Mouse (Mus musculus) c-Kit-positive CD71-negative TER-119-negative erythroid progenitor cells, embryonic 14.5 days (primary cell): ENCODE measurements around the gene Bcdin3d.
A peak's percentile ranks its signal among the peaks of the same experiment; 100 is the strongest.

ENCODE experiments used
- DNase-seq: peaks from one replicate; pipeline ENCODE4 v3.0.0-alpha.2; 2013; ENCODE audit warnings: low read depth

Gene Bcdin3d

DNA sequence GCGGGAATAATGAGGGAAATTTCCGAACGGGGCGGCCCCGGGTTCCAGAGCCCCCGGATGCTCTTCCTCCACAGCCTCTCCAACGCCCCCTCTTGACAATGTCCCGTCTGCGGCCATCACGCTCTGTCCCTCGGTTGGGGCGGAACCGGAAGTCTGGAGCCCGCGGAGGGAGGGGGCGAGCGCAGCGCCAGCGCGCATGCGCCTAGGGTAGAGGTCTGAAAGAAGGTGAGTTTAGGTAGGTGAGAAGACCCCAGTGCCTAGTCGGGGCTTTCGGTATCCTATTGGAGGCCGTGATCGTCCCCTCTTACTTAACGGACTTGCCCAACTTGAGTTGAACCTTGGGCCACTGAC lies at the start of gene Bcdin3d:
Bcdin3d (minus strand) TSS at position 155 of the 351 bp plus-strand sequence.
- peak; percentile 74 for DNase-seq

DNA sequence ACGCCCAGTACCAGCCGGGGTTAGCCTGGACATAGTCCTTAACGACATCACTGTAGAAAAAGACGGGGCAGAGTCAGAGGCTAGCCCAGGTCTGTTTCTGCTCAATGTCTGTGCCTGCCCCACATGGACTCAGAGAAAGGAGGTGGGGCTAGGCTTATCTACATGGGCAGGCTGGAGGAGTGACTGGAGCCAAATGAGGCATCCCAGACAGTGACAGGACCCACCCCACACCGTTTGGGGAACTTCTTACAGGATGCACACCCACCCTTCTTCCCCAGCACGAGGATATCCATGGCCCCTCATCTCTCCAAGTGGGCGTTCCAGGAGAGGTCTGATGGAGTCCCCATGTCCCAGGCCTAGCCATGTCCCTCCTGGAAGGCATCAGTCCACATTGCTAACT lies 45.8 kb upstream of the Bcdin3d start:
- DNase-seq, result no peak

DNA sequence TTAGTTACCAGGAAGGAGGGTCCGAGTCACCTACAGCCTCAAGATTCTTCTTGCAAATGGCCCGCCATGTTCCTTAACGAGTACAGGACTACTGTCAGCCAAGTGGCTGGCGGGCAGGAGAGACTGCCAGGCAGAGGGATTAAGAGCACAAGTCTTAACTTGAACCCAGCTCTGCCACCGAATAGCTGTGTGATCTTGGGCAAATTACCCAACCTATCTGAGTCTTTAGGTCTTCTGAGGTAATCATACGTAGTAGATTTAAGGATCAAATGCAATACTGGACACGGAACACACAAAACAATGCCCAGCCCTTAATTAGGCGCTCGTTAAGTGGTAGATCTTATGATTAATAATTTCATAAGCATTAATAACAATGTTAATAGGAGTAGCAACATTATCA lies 45.1 kb upstream of the Bcdin3d start:
- no peak for DNase-seq

DNA sequence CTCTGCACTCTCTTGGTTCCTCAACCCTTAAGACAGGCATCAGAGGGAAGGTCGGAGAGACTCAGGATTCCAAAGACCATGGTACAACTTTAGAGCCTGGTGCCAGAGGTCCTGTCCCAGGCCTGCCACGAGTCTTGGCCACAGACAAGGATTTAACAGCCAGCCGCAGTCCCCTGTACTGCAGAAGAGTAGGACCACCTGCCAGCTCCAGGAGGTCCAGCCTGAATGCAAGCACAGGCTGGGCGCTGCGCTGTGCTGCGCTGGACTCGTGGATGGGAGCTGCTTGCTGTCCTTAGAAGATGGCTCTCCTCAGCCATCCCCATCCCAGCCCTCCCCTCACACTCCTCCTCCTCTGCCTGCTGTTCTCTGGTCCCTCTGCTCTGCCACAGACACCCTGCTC lies 43.2 kb upstream of the Bcdin3d start:
- no peak for DNase-seq

DNA sequence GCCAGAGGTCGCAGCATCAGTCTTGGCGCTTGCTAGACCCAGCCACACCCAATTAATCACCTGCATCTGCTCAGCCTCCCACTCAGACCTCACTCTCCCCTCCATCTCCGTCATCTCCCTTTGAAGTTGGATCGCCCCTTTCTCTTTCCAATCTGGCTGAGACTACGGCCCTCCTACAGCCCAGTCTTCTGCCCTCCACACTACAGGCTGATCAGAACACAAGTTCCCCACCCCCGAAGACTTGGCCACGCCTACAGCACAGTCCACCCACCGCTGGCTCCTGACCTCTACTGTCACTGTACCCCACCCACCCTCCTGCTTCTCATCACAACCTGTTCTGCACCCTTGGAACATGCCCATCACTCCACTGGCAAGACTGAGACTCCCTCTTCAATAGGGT lies 42.2 kb upstream of the Bcdin3d start:
- no peak for DNase-seq

DNA sequence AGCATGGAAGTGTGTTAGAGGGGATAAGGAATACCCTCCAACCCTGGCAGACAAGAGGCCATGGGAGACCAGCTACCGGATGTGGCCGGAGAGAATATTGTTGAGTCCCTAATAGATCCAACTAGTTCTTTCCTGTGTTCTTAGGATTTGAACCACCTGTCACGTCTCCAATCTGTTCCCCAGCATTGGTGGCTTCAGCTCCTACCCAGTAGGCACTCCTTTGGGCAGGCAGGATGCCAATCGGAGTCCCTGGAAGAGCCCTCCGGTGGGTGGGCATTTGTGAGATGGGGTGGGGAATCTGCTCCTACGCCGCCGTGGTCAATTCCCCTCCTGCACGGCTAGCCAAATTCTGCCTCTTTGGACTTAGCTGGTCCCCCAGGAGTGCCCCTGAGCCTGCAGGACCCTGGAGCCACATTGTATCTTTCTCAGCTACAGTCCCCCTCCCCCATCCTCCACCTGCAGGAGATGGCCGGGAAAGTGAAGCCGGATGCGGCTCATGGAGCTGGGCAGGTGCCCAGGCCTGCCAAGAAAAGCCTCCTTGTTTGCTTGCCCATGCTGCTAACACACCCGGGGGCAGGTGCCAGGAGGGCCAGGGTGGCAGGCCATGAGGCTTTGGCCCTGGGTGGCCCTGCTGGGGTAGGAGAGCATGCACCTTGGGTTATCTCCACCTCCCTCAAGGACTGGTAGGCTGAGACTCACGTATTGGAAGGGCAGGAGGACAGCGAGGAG lies 37.4 kb upstream of the Bcdin3d start:
- DNase-seq, result no peak

DNA sequence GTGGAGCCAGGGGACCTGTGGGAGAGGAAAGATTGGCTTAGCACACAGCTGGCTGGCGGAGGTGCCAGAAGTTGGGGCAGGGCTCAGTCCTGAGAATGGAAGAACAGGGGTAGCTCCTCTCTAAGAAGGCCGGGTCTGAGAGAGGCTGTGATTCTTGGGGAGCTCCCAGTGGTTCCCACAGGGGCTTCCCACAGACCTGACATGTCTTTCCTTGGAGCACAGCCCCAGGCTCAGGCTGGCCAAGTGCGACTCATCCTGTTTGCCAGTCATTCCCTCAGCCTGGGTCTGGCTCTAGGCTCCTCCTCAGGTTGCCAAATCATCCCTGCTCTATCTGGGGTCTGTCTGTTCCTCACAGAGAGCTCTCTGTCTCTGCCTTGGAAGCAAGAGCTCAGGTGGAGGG lies 36.1 kb upstream of the Bcdin3d start:
- DNase-seq, result no peak

DNA sequence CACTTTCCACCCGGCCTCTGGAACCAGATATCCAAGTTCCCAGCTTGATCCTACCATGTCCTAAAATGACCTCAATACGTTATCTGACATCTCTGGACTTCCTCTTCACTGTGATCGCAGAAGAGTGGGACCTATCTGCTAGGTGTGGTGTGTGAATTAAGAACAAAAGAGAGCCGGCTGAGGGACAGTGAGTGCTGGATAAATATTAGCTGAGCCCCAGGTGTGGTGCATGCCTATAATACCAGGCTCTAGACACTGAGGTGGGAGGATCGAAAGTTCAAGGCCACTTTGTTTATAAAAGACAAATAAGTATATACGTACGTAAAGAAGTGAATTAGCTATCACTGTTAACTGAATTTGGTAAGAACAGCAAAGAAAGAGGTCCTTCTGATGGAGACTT lies 35.3 kb upstream of the Bcdin3d start:
- DNase-seq, result no peak

DNA sequence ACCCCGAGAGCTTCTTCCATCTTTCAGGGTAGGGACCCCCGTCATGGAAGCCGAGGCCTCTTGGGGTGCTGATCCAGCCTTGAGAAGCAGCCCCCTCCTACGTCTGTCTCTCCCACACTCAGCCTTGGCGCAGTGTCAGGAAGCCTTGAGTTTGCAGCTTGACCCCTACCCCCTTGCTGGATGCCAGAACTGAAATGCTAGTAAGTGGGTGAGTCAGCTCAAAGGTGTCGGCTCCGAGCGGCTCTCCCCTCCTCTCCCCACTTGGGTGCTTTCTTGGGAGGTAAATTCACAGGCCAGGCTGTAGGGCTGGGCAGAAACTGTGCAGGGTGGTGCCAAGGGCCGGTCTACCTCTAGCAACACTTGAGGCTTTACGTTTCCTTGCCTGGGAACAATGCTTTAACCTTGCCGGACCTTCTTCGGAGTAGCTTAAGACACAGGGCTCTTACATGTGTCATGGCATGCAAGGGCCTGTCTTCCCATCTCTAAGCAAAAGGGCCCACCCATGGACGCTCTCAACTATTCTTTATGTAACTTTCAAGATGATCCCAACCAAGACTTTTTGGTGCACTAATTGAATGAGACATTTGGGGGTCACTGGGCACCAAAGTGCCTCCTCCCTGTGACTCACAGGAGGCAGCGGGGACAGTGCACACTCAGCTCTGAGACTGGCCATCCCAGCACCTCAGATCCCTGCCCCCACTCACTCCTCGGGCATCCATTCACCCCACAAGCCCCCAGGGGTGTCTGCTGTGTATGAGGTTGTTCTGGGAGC lies 31.0 kb upstream of the Bcdin3d start:
- DNase-seq, result no peak

DNA sequence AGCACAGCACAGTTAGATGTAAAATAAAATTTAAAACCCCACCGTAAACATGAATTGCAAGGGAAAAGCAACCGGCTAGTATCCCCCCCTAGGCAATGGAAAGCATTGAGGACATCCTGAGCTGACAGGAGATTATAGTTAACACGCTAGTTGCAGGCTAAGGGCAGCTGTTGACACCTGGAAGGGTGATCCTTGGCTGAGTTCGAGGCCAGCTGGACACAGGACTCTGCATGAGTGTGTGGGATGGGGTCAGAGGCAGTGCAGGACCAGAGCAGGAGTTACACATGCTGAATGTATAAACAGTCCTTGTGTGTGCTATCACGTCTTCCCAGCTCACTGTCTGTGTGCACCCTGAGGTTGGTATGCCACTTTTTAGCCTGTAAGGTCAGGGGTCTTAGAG lies 28.7 kb upstream of the Bcdin3d start:
- no peak for DNase-seq

DNA sequence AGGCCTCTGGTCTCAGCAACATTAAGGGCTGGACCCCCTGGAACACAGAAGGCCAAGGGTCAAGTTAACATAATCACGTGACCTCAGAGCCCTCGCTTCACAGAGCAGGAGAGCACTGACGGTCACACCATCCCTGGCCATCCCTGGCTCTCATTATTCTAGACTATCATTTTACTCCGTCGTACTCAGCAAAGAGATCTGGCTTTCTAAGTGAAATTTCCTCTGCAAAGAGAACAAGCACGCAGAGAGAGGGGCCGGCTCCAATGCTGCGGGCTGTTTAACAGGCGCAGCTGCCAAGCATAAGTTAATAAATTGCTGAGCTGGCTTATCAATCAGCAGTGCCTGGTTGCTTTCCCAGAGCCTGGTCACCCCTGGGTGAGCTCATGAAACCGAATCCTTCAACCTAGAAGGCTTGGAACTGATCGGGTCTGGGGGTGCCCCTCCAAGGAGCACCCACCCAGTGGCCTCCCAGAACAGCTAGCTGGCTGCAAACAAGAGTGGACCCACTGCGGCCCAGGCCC lies 27.8 kb upstream of the Bcdin3d start:
- no peak for DNase-seq

DNA sequence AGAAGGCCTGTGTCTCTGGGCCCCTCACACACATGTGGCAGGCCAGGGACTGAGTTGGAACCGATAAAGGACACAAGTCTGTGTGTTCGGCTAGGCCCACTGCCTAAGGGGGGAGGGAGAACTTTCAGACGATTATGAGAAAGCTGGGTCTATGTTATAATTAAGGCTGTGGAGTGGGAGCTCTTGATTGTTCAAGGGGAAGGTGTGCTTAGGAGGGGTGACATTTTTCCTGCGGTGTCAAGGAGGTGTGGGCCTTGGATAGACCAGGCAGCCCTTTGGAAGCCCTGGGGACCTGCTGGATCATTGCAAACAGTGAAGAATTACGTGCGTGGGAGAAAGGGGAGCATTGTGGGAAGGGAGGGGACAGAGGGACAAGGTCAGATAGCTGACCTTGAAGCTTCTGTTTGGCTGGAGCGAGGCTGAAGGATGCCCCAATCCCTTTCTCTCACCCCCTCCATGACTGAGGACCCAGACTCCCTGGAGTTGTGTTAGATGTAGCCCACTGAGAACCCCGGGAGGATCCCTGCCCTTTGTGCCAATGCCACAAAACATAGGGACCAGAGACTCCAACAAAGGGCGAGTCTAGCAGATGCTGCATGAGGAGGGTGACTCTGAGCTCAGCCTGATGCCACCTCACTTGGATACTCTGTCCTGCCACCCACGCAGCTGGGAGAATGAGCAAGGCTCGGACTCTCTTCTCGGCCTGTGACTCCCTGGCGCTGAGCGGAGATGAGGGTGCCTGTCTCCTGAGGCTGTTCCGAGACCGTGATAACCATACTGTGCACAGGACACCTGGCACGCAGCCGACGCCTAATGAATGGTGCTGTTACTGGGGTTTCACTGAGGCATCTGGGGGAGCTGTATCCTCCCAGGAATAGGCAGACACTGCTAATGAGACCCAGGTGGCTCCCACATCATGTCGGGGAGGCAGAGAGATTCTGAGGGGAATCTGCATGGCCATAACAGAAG lies 27.0 kb upstream of the Bcdin3d start:
- DNase-seq, result no peak

DNA sequence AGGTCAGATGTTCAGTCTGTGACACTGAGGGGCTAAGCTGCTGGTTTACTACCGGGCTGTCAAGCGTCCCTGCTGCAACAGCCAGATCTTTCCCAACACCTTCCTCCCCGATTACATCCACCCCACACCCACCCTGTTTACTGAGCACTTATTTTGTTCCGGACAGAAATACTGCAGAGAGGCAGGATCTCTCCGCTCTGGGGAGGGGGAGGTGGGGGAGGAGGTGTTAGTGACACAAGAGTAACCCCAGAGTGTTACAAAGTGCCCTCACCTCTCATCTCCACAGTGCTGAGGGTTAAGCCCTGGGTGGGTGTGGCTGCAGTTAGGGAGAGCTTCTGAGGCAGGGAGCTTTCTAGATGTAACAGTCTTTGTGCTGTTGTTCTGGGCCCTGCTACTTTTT lies 25.8 kb upstream of the Bcdin3d start:
- DNase-seq, result no peak

DNA sequence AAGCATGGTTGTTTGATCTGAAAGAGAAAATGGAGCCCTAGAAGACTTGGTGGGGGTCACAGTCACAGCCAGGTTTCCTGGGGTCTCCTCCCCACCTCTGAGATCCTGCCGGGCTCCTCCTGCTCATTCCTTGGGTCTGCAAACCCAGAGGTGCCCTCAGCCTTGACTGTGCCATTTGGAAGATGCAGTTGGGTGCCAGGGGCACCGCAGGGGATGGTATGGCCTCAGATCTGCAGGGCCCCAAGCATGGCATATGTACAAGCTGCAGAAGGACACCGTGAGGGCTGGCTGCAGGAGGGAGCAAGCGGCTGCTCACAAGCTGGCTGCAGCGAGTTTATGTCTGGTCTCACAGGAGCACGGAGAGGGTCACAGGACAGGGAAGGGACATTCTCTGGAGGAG lies 25.2 kb upstream of the Bcdin3d start:
- DNase-seq, result no peak

DNA sequence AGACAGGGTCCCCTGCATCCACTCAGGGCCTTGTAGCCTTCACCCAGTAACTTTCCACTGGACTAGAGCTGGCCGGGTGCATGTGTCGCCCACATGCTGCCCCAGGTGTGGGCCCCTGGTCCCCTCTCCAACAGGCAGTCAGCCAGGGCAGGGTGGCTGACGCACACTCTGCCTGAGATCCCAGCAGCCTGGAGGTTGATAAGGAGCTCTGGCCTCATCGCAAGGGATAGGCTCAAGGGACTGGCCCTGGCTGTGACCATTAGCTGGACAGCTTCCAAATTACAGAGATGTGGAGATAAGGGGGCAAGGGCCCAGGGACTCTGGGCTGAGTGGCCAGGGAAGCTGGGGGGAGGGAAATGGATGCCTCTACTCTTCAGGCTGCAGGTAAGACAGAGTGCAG lies 24.3 kb upstream of the Bcdin3d start:
- DNase-seq, result no peak

DNA sequence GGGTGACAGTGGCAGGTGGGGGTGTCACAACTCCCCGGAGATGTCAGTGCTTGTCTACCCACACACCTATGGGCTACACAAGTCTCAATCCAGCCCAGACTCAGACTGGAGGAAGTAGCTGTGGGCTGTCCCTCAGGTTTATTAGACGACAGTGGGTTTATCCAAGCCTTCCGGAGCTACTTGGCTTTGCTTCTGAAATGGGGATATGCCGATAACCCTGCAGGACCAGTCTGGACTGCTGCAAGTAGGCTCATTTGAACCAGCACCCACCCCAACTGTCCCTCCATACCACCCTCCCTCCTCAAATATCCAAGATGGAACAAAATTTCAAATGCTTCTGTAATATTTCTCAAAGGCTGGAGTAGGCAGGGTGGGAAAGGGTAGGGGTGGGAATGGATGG lies 23.8 kb upstream of the Bcdin3d start:
- DNase-seq, result no peak

DNA sequence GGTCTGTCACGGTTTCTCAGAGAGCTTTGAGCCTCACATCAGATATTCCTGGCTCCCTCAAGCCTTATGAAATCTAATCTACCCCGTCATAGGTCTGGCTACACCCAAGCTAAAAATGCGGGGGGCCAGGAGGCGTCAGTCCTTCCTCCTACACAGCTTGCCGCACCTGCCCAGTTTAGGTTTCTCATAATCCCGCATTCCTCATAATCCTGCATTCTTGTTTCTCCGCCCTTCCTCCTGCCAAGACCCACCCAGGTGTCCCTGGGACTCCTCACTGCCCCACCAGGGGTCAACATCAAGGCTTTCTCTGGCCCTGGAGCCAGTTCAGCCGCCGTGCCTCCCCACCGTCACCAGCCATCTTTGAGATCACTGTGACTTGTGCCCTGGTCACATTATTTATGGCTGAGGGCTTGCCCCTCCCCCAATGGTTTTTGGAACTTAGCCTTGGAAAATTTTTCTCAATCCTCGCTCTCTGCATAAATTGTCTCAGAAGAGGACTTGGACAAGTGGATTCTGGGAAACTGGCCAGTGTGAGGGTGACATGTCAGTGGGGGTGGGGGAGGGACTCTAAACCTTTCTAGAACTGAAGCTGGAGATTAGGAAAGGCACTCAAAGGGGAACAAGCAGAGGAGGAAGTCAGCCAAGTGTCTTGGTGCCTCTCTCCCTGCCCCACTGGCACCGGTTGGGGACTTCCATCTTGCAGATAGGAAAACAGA lies 23.2 kb upstream of the Bcdin3d start:
- no peak for DNase-seq

DNA sequence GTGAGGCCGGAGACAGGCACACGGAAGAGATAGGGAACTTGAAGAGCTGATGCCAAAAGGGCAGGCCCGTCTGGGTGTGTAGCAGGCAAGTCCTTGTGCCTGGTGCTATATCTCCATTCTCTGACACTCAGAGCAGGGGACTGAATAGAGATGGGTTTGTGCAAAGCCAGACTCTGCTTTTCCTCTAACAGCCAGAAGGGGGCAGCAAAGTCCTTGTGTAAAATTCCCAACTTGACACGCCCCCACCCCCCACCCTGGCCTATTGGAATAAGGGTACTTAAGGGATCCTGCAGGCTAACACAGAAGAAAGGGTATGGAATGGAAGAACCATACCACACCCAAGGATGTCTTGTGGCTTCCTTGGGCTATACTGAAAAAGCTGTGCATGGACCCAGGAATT lies 22.5 kb upstream of the Bcdin3d start:
- no peak for DNase-seq

DNA sequence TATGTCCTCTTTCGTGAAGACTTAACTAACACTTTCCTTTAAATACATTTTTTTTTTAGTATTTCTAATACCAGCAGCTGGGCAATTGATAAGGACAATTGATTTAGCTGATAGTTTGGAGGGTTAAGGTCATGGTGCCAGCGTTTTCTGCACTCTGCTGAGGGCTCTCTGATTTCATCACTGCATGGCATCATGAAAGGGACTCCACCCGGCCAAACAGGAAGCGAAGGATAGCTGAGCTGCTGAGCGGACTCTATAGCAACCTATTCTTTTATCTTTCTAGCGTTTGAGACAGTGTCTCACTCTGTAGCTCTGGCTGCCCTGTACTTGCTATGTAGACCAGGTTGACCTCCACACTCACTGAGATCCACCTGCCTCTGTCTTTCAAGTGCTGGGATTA lies 10.2 kb upstream of the Bcdin3d start:
- no peak for DNase-seq

DNA sequence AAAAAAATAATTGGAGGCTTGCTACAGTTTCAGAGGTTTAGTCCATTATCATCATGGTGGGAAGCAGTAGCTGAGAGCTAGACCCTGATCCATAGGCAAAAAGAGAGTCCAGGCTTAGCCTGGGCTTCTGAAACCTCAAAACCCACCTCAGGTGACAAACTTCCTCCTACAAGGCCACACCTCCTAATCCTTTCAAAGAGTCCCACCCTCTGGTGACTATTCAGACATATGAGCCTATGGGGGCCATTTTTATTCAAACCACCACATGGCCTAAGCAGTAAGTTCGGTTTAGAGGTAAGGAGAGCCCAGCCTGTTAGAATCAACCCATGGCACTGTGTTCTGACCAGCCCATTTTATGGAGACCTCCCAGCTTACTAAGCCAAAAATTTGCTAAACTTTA lies 1.3 kb upstream of the Bcdin3d start:
- no peak for DNase-seq

DNA sequence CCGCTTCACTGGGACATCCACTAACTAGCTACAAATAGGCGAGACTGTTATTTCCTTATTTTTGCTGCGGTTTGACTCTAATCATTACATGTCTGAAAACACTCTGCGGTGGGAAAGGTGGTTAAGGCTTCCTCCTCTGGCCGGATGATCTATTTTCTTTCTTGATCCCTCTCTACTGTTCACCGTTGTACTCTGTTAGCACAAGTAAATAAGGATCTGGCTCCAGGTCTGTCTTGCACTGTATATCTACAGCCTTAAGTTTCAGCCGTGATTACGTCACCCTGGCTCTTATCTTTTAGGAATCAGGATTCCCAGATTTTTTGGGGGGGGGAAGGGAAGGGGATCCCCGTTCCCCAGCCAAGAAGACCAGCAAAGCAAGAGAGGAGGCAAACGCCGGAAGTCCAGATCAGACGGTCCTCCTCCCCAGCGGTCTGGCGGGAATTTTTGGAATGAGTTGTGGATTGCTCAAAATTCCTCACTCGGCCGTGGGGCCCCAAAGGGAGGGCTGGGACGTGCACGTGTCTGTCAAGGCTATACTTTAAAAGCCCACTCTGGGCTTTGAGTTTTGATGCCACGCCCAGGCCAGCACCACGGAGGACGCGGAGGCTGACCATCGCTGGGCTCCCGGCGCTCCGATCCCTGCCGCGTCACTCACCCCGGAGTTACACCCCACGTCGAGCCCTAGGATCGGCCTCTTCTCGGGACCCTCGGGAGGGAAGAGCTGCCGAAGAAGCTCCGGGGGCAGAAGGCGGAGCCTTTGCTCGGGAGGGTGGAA lies 542 bp downstream of the Bcdin3d start:
- DNase-seq, result no peak
